Mouse (Mus musculus): ENCODE data around the gene Rps16. TPM values are rescaled to one million over a fixed set of nuclear protein-coding genes. Genes with fewer than 3 reads are reported as not detected.
A peak's percentile ranks its signal among the peaks of the same experiment; 100 is the strongest.
"Not testable (repeated sequence)": the region's sequence is repeated elsewhere in the genome, so short reads cannot be mapped to it uniquely, and the experiment has no call there.

Gene Rps16
- total and polyA plus RNA-seq, 2 experiments from 2014 or later = 205 to 595 TPM

DNA sequence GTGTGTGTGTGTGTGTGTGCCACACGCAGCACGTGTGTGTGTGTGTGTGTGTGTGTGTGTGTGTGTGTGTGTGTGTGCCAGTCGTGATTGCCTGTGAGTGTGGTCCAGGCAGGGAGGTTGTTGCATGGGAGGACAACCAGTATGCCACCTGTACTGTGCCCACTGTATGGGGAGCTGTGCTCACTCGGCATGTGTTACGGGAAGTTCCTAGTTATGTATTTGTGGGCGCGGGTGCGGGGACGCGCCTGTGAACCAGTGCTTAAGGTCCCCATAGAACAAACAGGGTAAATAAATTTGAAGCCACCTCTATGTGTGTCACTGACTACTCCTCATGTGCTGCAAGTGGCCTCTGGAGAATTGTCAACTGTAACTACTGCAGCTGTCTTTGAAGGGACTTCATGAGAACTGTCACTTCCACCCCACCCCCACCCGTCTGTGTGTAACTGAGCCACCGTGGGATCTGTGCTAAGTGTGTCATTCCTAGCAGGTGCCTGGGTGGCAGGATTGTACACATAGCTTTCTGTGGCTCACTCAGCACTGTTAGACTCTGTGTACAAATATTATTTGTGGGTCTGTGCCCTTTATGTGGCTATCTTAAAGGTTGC, 32.0 kb downstream of the Rps16 start:
- DNase-seq (peak; percentile 16), ATAC-seq (no peak)
- Histone ChIP-seq H3K27ac (ENCODE audit: low read depth, low read length) (peak overlapping the region; percentile 54), H3K4me3 (ENCODE audit: low read depth, low read length) (no peak overlapping the region), H3K27me3 (ENCODE audit: insufficient read depth, low read length) (peaks cover 4% of the 10 kb centered on the region; the same call in 1 of the 2 replicates), H3K9me3 (ENCODE audit: low read length) (no peaks in the 10 kb centered on the region), H3K36me3 (ENCODE audit: insufficient read depth) (peaks cover 9% of the 10 kb centered on the region), H3K4me1 (ENCODE audit: insufficient read depth) (peaks cover 17% of the 10 kb centered on the region), H3K4me2 (ENCODE audit: low read depth) (peak overlapping the region; percentile 45), H3K9ac (no peak overlapping the region)
- TF ChIP-seq CTCF (IDR thresholded peaks at IDR 0.05; ENCODE audit: low read depth) = no peak
- WGBS = 53% methylated on average over 10 of the region's 12 CpGs

DNA sequence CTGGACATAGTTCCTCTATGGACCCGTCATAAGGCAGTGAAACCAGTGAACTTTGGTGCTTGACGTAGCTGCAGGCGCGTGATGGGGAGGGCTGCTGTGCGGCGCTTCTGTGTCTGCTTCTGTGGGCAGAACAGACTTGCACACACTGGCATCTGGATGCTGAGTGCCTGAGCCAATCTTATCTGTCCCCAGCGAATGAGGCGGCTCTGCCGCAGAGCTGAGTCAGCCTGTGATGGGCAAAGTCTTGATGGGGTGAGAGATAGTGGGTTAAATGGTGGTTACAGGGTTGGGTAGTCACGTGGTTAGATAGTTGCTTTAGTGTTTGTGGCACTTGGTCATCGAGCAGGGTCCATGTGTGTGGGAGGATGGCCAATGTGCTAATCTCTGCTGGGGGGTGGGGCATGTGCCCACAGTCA, 32.5 kb downstream of the Rps16 start:
- no peaks in the 10 kb centered on the region for H3K9me3 ChIP-seq (ENCODE audit: low read length)
- 75% methylated on average over 11 of the region's 11 CpGs for WGBS
- peaks cover 16% of the 10 kb centered on the region for H3K4me1 ChIP-seq (ENCODE audit: insufficient read depth)
- DNase-seq (no peak), ATAC-seq (peak; percentile 16; the same call in 1 of the 2 replicates)
- H3K4me2 ChIP-seq (ENCODE audit: low read depth) = no peak overlapping the region
- TF ChIP-seq CTCF (IDR thresholded peaks at IDR 0.05; ENCODE audit: low read depth) = no peak
- H3K36me3 ChIP-seq (ENCODE audit: insufficient read depth) = peaks cover 14% of the 10 kb centered on the region
- no peak overlapping the region for H3K4me3 ChIP-seq (ENCODE audit: low read depth, low read length)
- H3K9ac ChIP-seq = no peak overlapping the region
- no peak overlapping the region for H3K27ac ChIP-seq (ENCODE audit: low read depth, low read length)
- peaks cover 4% of the 10 kb centered on the region; the same call in 1 of the 2 replicates for H3K27me3 ChIP-seq (ENCODE audit: insufficient read depth, low read length)

DNA sequence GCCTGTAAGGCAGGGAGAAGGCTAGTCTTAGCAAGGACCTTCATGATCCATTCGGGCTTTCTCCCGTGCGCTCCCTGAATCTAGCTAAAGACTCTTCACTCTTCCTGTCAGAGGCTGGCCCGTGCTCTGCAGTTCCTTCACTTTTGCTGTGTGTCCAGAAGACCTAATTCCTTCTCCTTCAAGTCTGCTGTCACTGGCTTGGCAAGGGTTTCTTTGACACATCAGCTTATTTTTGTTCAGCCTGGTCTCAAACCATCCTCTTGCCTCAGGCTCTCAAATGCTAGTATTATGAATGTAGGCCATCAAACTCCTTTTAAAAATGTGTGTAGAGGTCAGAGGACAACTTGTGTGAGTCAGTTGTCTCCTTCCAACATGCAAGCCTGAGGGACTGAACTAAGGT, 33.2 kb downstream of the Rps16 start:
- 83% methylated on average over 4 of the region's 4 CpGs for WGBS
- no peak for DNase-seq

DNA sequence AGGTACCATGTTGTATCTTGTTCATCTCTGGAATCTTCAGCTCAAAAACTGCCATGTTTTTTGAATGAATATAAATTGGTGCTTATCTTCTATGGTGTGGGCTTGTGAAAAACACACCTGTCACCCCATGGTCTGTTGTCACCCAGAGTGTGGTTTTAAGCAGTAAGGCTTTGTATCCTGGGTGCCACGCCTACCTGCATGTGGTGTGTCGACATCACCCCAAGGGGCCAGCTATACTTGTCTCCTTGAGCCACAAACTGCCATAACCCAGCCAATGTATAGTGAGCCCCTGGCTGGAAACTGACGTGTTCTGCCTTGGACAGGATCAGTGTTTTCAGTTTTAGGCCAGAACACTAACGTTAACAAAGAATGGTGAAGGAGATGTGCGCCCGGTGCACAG, 33.7 kb downstream of the Rps16 start:
- no peak for TF ChIP-seq CTCF (IDR thresholded peaks at IDR 0.05; ENCODE audit: low read depth)
- Histone ChIP-seq H3K4me3 (ENCODE audit: low read depth, low read length) (no peak overlapping the region), H3K27ac (ENCODE audit: low read depth, low read length) (no peak overlapping the region), H3K9ac (no peak overlapping the region), H3K36me3 (ENCODE audit: insufficient read depth) (peaks cover 25% of the 10 kb centered on the region), H3K9me3 (ENCODE audit: low read length) (no peaks in the 10 kb centered on the region), H3K4me1 (ENCODE audit: insufficient read depth) (peaks cover 12% of the 10 kb centered on the region), H3K27me3 (ENCODE audit: insufficient read depth, low read length) (peaks cover 4% of the 10 kb centered on the region; the same call in 1 of the 2 replicates), H3K4me2 (ENCODE audit: low read depth) (no peak overlapping the region)
- WGBS = 84% methylated on average over 6 of the region's 6 CpGs
- no peak for ATAC-seq
- DNase-seq = no peak

More for the DNA sequence above, 33.2 kb downstream of the Rps16 start:
- Histone ChIP-seq H3K27me3 (ENCODE audit: insufficient read depth, low read length) (peaks cover 4% of the 10 kb centered on the region; the same call in 1 of the 2 replicates), H3K36me3 (ENCODE audit: insufficient read depth) (peaks cover 20% of the 10 kb centered on the region), H3K4me2 (ENCODE audit: low read depth) (no peak overlapping the region), H3K4me3 (ENCODE audit: low read depth, low read length) (no peak overlapping the region), H3K9me3 (ENCODE audit: low read length) (no peaks in the 10 kb centered on the region), H3K9ac (no peak overlapping the region), H3K4me1 (ENCODE audit: insufficient read depth) (peaks cover 12% of the 10 kb centered on the region), H3K27ac (ENCODE audit: low read depth, low read length) (no peak overlapping the region)
- no peak for ATAC-seq
- no peak for TF ChIP-seq CTCF (IDR thresholded peaks at IDR 0.05; ENCODE audit: low read depth)

DNA sequence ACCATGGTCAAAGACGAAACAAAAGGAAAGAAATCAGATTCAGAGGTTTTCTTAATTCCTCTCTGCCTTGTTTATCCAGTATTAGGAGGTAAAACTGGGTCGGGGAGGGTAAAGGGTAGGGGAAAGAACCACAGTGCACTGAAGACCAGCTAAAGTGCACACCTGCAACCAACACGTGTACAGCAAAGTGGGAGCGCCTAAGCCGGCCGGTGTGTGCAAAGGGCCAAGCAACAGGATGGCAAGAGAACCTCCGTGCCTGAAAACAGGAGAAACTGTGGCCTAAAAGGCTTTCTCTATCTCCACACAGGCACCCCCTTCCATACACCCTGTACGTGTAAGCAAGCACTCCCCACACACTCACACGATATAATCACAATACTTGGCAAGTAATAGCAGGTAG, 34.7 kb downstream of the Rps16 start:
- Histone ChIP-seq H3K4me1 (ENCODE audit: insufficient read depth) (peaks cover 8% of the 10 kb centered on the region; the same call in 1 of the 2 replicates), H3K27me3 (ENCODE audit: insufficient read depth, low read length) (peaks cover 4% of the 10 kb centered on the region; the same call in 1 of the 2 replicates), H3K9ac (no peak overlapping the region), H3K4me3 (ENCODE audit: low read depth, low read length) (no peak overlapping the region), H3K9me3 (ENCODE audit: low read length) (no peaks in the 10 kb centered on the region), H3K27ac (ENCODE audit: low read depth, low read length) (no peak overlapping the region), H3K4me2 (ENCODE audit: low read depth) (no peak overlapping the region), H3K36me3 (ENCODE audit: insufficient read depth) (peaks cover 35% of the 10 kb centered on the region)
- ATAC-seq (no peak), DNase-seq (no peak)
- no peak for TF ChIP-seq CTCF (IDR thresholded peaks at IDR 0.05; ENCODE audit: low read depth)
- WGBS = 87% methylated on average over 9 of the region's 9 CpGs

DNA sequence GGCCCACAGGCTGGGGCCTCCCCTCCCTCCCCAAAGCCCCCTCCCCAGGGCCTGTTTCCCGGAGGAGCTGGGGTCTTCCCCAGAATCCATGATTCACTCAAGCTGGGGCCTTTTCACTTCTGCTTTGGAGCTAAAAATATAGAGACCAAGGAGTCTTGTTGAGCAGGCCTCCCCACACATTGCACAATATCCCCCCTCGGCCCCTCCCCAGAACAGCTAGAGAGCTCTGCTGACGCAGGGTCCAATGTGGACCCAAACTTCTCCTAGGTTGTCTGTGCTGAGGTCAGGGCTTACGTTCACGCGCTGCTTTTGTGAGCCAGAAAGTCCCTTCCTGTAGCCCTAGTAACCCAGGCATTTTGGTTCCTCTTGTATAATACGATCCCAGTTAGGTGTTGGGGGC, 35.6 kb downstream of the Rps16 start:
- H3K27ac ChIP-seq (ENCODE audit: low read depth, low read length) = no peak overlapping the region
- no peak overlapping the region for H3K4me3 ChIP-seq (ENCODE audit: low read depth, low read length)
- ATAC-seq = no peak
- 89% methylated on average over 7 of the region's 7 CpGs for WGBS
- no peak overlapping the region for H3K9ac ChIP-seq
- no peaks in the 10 kb centered on the region for H3K9me3 ChIP-seq (ENCODE audit: low read length)
- no peak overlapping the region for H3K4me2 ChIP-seq (ENCODE audit: low read depth)
- H3K27me3 ChIP-seq (ENCODE audit: insufficient read depth, low read length) = no peaks in the 10 kb centered on the region
- TF ChIP-seq CTCF (IDR thresholded peaks at IDR 0.05; ENCODE audit: low read depth) = no peak
- peaks cover 8% of the 10 kb centered on the region; the same call in 1 of the 2 replicates for H3K4me1 ChIP-seq (ENCODE audit: insufficient read depth)
- DNase-seq = no peak
- peaks cover 41% of the 10 kb centered on the region for H3K36me3 ChIP-seq (ENCODE audit: insufficient read depth)

DNA sequence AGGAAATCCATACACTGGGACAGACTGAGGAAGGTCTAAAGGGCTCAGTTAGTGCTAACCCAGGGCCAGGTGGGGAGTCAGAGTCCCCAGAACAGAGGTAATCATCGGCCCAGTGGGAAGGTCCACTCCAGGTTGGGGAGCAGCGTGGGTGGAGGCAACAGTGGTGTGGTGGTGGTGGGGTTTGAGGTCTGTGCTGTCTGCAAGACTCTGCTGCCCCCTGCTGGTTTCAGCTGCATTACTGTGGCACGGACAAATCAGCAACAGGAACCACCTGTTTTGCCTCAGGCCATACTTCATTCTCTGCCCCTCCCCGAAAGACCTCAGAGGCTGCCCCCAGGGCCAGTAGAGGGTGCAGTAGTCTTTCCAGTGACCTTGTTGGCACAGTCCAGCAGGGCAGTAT, 36.0 kb downstream of the Rps16 start:
- no peak overlapping the region for H3K4me3 ChIP-seq (ENCODE audit: low read depth, low read length)
- H3K4me1 ChIP-seq (ENCODE audit: insufficient read depth) = peaks cover 6% of the 10 kb centered on the region
- DNase-seq = peak; percentile 80
- H3K9ac ChIP-seq = no peak overlapping the region
- WGBS = 15% methylated on average over 4 of the region's 4 CpGs
- peak; percentile 90 for TF ChIP-seq CTCF (IDR thresholded peaks at IDR 0.05; ENCODE audit: low read depth)
- no peak overlapping the region for H3K4me2 ChIP-seq (ENCODE audit: low read depth)
- no peaks in the 10 kb centered on the region for H3K27me3 ChIP-seq (ENCODE audit: insufficient read depth, low read length)
- ATAC-seq = peak; percentile 70
- H3K27ac ChIP-seq (ENCODE audit: low read depth, low read length) = no peak overlapping the region
- H3K9me3 ChIP-seq (ENCODE audit: low read length) = no peaks in the 10 kb centered on the region
- peaks cover 41% of the 10 kb centered on the region for H3K36me3 ChIP-seq (ENCODE audit: insufficient read depth)

DNA sequence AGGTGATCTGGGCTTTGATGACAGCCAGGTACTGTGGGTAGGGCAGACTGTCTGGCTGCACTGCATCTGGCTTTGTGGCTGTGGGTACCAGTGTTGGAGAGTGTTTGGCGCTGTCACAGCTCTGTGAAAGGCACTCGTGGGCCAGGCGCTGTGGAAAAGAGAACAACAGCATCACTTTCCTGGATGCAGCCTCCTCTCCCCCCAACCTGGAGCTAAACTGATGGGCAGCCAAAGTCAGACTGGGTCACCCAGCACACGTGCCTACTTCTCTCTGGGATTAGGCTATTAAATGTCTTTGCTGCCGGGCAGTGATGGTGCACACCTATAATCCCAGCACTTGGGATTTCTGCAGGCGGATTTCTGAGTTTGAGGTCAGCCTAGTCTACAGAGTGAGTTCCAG, 36.4 kb downstream of the Rps16 start:
- not testable (repeated sequence) for H3K4me1 ChIP-seq (ENCODE audit: insufficient read depth); H3K27ac ChIP-seq (ENCODE audit: low read depth, low read length); DNase-seq; H3K9ac ChIP-seq; H3K27me3 ChIP-seq (ENCODE audit: insufficient read depth, low read length); H3K9me3 ChIP-seq (ENCODE audit: low read length); H3K4me3 ChIP-seq (ENCODE audit: low read depth, low read length); ATAC-seq; H3K4me2 ChIP-seq (ENCODE audit: low read depth)
- H3K36me3 ChIP-seq (ENCODE audit: insufficient read depth) = peaks cover 41% of the 10 kb centered on the region
- WGBS = 84% methylated on average over 6 of the region's 6 CpGs

DNA sequence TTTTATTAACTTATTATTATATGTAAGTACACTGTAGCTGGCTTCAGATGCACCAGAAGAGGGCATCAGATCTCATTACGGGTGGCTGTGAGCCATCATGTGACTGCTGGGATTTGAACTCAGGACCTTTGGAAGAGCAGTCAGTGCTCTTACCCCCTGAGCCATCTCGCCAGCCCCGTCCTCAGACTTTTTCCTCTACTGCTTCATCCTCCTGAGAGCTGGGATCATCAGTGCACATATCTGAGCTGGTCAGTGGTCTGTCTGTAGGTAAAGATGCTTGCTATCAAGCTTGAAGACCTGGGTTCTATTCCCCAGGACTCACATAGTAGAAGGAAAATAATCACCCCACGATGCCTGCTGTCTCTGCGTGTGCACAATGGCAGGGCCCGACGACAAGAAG, 36.9 kb downstream of the Rps16 start:
- not testable (repeated sequence) for H3K27ac ChIP-seq (ENCODE audit: low read depth, low read length); H3K27me3 ChIP-seq (ENCODE audit: insufficient read depth, low read length); H3K4me2 ChIP-seq (ENCODE audit: low read depth); H3K4me1 ChIP-seq (ENCODE audit: insufficient read depth); H3K9me3 ChIP-seq (ENCODE audit: low read length); ATAC-seq; H3K9ac ChIP-seq; H3K4me3 ChIP-seq (ENCODE audit: low read depth, low read length); DNase-seq
- WGBS = 84% methylated on average over 7 of the region's 7 CpGs
- H3K36me3 ChIP-seq (ENCODE audit: insufficient read depth) = peaks cover 41% of the 10 kb centered on the region
